Mouse (Mus musculus): ENCODE results near the gene Cul7.

Gene Cul7

DNA sequence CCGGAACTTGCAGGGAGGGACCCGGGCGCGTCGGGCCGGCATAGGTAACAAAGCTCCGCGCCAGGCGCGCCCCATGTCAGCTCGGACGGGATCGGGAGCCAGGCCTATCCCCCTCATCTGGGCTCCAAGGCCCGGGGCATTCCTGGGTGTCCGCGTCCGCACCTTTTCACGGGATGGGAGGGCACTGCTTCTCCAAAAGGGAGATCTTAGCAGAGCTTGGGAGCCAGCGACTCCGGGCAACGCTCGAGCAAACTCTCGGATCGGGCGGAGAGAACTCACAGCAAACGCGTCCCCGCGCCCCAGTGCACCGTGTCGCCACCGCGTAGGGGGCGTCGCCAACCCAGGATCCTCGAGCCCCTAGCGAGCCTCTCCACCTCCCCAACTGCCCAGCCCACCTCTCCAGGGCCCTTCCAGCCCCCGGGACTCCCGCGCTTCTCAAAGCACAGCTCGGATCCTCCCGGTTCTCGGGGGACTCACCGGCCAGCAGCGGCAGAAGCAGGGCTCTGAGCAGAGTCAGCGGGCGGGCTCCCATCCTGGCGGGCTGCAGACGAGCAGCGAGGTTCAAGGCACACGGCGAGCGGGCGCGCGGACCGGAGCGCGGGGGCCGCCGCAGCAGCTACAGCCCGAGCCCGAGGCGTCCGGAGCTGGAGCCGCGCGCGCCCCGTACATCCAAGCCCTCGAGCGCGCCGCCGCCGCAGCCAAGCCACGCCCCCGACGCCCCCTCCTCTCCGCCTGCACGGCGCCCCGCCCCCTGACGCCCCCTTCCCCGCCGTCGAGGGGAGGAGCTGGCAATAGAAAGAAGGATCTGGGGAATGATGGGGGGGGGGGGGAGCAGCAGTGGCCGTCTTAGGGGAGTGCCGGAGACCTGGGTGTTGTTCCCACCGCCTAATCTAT lies 21.1 kb upstream of the Cul7 start, which contains the start of gene Ptk7:
TSS of gene Ptk7 (minus strand) at position 714 of the 894 bp plus-strand sequence.
- DNase-seq (ENCODE audit: extremely low read depth, low read depth, low spot score), result no peak

- no peak for DNase-seq (ENCODE audit: extremely low read depth, low read depth, low spot score)
These were observed 20.3 kb upstream of the Cul7 start for GRCm38 (mm10) chr17:46629685-46630441.

- DNase-seq (ENCODE audit: extremely low read depth, low read depth, low spot score), result no peak
These were observed 13.2 kb upstream of the Cul7 start for GRCm38 (mm10) chr17:46636831-46637523.

DNA sequence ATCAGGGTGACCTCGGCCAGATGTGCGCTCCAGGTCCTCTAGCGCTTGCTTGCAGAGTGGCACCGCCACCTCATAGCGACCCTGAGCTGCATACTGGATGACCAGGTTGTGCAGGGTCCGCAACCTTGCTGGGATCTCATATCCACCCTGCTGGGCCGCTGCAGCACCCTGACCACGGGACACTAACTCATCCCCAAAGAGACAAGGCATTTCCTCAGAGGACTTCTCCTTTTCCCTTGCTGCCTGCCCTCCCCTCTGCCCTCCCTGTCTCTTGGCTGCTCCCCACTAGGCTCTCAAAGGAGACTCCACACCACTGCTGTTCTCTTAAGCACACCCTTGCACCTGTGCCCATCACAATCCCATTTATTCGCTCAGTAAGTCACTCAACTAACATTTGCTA lies 10.2 kb upstream of the Cul7 start:
- DNase-seq (ENCODE audit: extremely low read depth, low read depth, low spot score), result no peak

DNA sequence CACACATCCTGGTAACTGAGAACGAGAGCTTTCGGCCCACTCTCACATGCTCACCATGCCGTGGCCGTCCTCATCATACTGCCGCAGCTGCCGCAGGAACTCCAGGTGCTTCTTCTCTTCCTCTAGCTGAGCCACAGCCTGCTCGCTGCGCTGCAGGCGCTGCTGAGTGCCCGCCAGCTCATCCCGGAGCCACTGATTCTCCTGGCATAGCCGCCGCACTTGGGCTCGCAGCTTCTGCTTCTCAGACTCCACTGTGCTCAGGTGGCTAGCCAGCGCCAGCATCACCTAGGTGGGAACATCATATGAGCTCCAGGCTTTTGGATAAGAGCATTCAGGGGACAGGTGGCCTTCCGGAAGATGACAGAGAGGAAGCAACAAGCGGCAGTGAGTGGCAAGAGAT lies 8.1 kb upstream of the Cul7 start:
- DNase-seq (ENCODE audit: extremely low read depth, low read depth, low spot score), result no peak

GRCm38 (mm10) chr17:46644152-46644805 lies 5.9 kb upstream of the Cul7 start:
- DNase-seq (ENCODE audit: extremely low read depth, low read depth, low spot score), result no peak

- DNase-seq (ENCODE audit: extremely low read depth, low read depth, low spot score), result no peak
These were observed 5.1 kb upstream of the Cul7 start for GRCm38 (mm10) chr17:46644916-46645475.

- peak; percentile 59 for DNase-seq (ENCODE audit: extremely low read depth, low read depth, low spot score)
These were observed 4.4 kb upstream of the Cul7 start, which contains the start of the genes Klc4 and Mrpl2 for GRCm38 (mm10) chr17:46645561-46646321. Klc4 (minus strand) TSS chr17:46646022. Mrpl2 (plus strand) TSS chr17:46646229.

DNA sequence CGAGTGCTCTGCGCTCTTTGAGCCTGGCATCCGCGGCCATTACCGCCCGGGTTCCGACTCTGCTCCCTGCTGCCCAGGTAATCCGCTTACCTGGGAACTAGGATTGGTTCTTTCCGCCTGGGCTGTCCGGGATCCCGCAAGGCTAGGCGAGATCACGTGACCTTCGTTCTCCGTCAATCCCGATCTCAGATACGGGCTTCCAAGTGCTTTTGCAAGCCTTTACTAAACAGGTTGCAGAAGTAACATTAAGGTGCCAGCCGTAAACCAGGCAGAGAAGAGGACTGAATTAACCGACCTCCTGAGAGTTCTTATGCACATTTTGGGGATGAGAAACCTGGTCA lies 3.8 kb upstream of the Cul7 start:
- no peak for DNase-seq (ENCODE audit: extremely low read depth, low read depth, low spot score)

GRCm38 (mm10) chr17:46647279-46647678 lies 2.9 kb upstream of the Cul7 start:
- no peak for DNase-seq (ENCODE audit: extremely low read depth, low read depth, low spot score)

DNA sequence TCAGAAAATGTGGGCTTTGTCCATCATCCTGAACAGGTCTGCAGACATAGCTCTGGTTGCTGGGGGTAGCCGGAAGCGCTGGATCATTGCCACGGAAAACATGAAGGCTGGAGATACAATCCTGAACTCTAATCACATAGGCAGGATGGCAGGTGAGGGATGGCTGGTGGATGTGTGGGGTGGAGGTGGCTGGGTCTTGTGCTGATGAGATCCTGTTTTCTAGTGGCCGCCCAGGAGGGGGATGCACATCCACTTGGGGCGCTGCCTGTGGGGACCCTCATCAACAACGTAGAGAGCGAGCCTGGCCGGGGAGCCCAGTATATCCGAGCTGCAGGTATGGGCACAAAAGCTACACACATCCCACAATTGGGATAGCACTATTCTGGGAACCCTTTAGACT lies 1.7 kb upstream of the Cul7 start:
- DNase-seq (ENCODE audit: extremely low read depth, low read depth, low spot score), result no peak

DNA sequence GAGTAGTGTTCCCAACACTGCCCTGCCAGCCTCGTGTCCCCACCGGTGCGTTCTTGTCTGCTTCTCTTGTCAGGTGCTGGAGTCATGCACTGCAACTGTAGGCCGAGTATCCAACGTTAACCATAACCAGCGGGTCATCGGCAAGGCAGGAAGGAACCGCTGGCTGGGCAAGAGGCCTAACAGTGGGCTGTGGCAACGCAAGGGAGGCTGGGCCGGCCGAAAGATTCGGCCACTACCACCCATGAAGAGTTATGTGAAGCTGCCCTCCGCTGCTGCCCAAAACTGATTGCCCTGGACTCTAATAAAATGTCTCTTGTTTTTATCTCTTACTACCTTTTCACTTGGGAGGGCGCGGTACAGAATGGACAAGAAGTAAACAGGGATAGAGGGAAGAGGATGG lies 326 bp upstream of the Cul7 start:
- DNase-seq (ENCODE audit: extremely low read depth, low read depth, low spot score), result no peak

DNA sequence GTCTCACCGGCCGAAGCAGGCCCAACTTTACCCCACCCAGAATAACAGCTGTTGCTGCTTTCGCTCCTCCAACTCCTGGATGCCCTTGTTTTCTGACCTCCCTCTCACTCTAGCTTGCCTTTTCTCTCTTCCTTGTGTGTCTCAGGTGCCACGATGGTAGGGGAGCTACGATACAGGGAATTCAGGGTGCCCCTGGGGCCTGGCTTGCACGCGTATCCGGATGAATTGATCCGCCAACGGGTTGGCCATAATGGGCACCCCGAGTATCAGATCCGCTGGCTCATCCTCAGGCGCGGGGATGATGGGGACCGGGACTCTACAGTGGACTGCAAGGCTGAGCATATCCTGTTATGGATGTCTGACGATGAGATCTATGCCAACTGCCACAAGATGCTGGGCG lies 1.2 kb downstream of the Cul7 start:
- no peak for DNase-seq (ENCODE audit: extremely low read depth, low read depth, low spot score)

DNA sequence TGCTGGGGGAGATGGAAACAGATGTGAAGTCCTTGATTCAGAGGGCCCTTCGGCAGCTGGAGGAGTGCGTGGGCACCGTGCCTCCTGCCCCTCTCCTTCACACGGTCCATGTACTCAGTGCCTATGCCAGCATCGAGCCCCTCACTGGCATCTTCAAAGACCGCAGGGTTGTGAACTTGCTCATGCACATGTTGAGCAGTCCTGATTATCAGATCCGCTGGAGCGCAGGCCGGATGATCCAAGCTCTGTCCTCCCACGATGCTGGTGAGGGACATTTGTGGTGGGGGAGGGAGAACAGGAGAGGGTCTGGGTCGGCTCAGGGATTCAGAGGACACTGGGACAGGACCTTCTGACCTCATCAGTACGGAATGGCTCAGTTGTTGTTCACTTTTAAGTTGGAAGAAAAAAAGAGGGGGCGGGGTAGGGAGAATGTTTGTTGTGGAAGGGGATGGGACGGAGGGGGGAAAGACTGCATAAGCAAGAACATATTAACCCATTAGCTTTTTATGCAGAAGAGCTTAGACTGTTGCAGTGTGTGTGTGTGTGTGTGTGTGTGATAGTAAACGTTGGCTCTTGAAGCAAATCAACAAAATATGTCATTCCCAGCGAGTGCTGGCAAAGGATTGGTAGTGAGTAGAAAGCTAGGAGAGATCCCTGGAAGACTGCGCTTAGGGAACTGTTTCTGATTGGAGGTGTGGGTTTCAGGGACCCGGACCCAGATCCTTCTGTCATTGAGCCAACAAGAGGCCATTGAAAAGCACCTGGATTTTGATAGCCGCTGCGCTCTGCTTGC lies 1.8 kb downstream of the Cul7 start:
- no peak for DNase-seq (ENCODE audit: extremely low read depth, low read depth, low spot score)

GRCm38 (mm10) chr17:46656054-46656453 lies 5.9 kb downstream of the Cul7 start:
- no peak for DNase-seq (ENCODE audit: extremely low read depth, low read depth, low spot score)

DNA sequence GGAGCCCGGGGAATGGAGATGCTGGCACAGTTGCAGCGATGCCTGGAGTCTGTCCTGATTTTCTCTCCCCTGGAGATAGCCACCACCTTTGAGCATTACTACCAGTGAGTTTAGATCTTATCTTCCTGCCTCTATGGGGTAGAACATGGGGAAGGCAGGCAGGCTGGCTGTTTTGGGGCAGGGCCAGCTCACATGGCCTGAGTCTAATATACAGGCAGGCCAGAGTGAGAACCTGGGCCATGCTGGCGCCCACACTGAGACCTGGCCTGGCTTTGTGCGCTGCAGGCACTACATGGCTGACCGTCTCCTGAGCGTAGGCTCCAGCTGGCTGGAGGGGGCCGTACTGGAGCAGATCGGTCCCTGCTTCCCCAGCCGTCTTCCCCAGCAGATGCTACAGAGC lies 11.2 kb downstream of the Cul7 start:
- DNase-seq (ENCODE audit: extremely low read depth, low read depth, low spot score), result no peak

DNA sequence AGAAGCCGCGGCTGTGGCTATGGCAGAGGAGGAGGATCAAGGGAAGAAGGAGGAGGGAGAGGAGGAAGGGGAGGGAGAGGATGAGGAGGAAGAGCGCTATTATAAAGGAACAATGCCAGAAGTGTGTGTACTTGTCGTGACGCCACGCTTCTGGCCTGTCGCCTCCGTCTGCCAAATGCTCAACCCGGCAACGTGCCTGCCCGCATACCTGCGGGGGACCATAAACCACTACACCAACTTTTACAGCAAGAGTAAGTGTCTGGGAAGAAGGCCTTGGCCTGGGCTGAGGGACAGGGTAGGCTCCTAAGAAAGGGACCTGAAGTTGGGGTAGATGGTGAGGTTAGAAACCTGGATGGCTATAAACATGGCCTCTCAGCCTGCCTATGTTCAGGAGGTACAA lies 11.8 kb downstream of the Cul7 start:
- no peak for DNase-seq (ENCODE audit: extremely low read depth, low read depth, low spot score)

GRCm38 (mm10) chr17:46662730-46663129 lies 12.6 kb downstream of the Cul7 start:
- no peak for DNase-seq (ENCODE audit: extremely low read depth, low read depth, low spot score)

GRCm38 (mm10) chr17:46667712-46668111 lies 17.6 kb downstream of the Cul7 start:
- no peak for DNase-seq (ENCODE audit: extremely low read depth, low read depth, low spot score)
